Mouse (Mus musculus) lung, adult 2 months (tissue): ENCODE results near the gene Ptpn14. TPM values are rescaled to one million over a fixed set of nuclear protein-coding genes. Genes with fewer than 3 reads are reported as not detected.

ENCODE experiments used
- DNase-seq: peaks from one replicate; pipeline ENCODE4 v3.0.0; 2022
- H3K4me1 ChIP-seq: fragments of 200-500 bp; 2 replicates; pipeline ENCODE4 v1.6.1; 2011; ENCODE audit warnings: low read length; ENCODE audit not compliant: control insufficient read depth, insufficient read depth
- H3K4me3 ChIP-seq: fragments of 200-500 bp; replicated peaks from 2 replicates; pipeline ENCODE3; 2011; ENCODE audit warnings: low read depth, mild to moderate bottlenecking, control low read depth, low read length; ENCODE audit errors: extremely low read depth
- CTCF ChIP-seq: fragments of 200-500 bp; IDR thresholded peaks from 2 replicates; pipeline ENCODE4 v1.5.1; 2011; ENCODE audit warnings: mild to moderate bottlenecking, low read length, control low read depth; ENCODE audit not compliant: insufficient read depth
- POLR2A ChIP-seq: fragments of 200-500 bp; IDR thresholded peaks from 2 replicates; pipeline ENCODE4 v1.6.1; 2011; ENCODE audit warnings: low read depth, mild to moderate bottlenecking, control low read depth, low read length, borderline replicate concordance; ENCODE audit errors: extremely low read depth
- WGBS: fragments of 180-500 bp; shearing (Covaris S2); methylation state at CpG from one replicate; pipeline ENCODE4 v1.1.7; 2018; 5-methylcytosine and 5-hydroxymethylcytosine counted together
- polyA plus RNA-seq: library from polyadenylated mRNA; depleted of rRNA; stranded (reverse); fragments of >200 nt; gene quantifications from 2 replicates; pipeline ENCODE4 v1.2.3, GENCODE M21; 2012

Gene Ptpn14
- polyA plus RNA-seq, 1 experiment = 19.7 TPM

GRCm38 (mm10) chr1:189883531-189884170, 155.6 kb downstream of the Ptpn14 start:
- Histone ChIP-seq H3K4me1 (peaks cover 4% of the 10 kb centered on the region; the same call in 1 of the 2 replicates), H3K4me3 (no peak overlapping the region)
- peak; percentile 32 for TF ChIP-seq CTCF
- no peak for TF ChIP-seq POLR2A
- WGBS = 61% methylated on average over 18 of the region's 18 CpGs
- DNase-seq = no peak

DNA sequence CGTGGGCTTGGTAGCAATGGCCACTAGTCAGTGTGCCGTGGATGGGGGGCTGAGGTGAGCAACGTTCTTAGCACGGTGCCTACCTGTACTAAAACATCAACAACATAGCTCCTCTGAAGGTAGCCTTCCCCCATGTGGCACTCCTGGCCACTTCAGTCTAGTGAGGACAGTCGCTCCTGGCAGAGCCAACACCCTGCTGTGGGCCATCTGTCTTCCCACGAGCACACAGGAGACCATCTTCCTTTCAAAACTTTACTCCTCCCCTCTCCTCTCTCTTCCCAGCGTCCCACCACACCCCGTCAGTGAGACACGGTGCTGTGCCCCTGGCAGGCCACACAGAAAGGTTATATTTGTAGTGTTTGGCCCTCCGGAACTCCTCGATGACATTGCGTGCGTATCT, 156.9 kb downstream of the Ptpn14 start:
- DNase-seq = no peak
- H3K4me1 ChIP-seq = no peaks in the 10 kb centered on the region; the same call in 1 of the 2 replicates
- WGBS = 77% methylated on average over 13 of the region's 13 CpGs
- H3K4me3 ChIP-seq = no peak overlapping the region
- no peak for TF ChIP-seq CTCF
- no peak for TF ChIP-seq POLR2A

- no peak for DNase-seq
- no peaks in the 10 kb centered on the region for H3K4me1 ChIP-seq
- no peak overlapping the region for H3K4me3 ChIP-seq
- TF ChIP-seq CTCF = no peak
- no peak for TF ChIP-seq POLR2A
- 86% methylated on average over 6 of the region's 6 CpGs for WGBS
Measured at GRCm38 (mm10) chr1:189885975-189886374, 157.9 kb downstream of the Ptpn14 start.

DNA sequence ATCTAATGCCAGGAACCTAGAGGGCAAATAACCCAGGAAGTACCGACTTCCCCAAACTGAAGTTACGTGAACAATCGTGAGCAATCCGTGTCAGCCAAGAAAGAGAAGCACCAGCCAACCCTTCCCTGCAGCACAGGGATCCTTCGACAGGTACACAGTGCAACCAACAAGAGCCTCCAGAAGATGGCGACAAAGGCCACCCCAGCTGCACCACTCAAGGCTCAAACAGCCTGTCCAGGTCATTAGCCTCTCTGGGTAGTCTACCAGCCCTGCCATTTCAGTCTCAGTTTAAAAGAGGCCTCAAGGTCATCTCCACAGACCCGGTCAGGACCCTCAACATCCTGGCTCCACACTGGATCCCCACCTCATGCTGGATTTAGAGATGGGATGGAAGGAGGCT, 159.4 kb downstream of the Ptpn14 start:
- TF ChIP-seq POLR2A (no peak), CTCF (peak; percentile 87)
- DNase-seq = peak; percentile 51
- WGBS = 26% methylated on average over 7 of the region's 7 CpGs
- H3K4me3 ChIP-seq = no peak overlapping the region
- H3K4me1 ChIP-seq = no peaks in the 10 kb centered on the region

GRCm38 (mm10) chr1:189888749-189889148, 160.7 kb downstream of the Ptpn14 start:
- no peaks in the 10 kb centered on the region for H3K4me1 ChIP-seq
- TF ChIP-seq POLR2A (no peak), CTCF (no peak)
- no peak overlapping the region for H3K4me3 ChIP-seq
- no peak for DNase-seq
- WGBS = 72% methylated on average over 10 of the region's 10 CpGs

GRCm38 (mm10) chr1:189894191-189894590, 166.1 kb downstream of the Ptpn14 start:
- 94% methylated on average over 9 of the region's 9 CpGs for WGBS
- TF ChIP-seq CTCF (no peak), POLR2A (no peak)
- DNase-seq = no peak
- Histone ChIP-seq H3K4me1 (no peaks in the 10 kb centered on the region), H3K4me3 (no peak overlapping the region)

DNA sequence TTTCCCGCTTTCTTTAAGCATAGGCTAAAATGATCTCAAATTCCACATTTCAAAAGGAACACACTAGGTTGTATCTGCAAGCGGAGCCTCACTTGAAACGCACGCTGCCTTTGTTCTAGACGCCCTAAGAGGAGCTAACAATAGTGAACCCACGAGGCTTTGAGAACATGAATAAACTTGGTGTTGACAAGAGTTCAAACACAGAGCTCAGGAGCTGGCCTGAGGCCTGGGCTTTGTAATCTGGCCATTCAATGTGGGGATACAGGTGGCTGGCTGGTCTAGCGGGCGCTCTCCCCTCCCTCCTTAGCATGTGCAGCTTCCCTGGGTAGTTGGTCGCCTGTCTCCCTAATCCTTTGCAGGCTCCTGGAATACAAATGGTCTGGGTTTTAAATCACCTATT, 169.8 kb downstream of the Ptpn14 start:
- Histone ChIP-seq H3K4me3 (no peak overlapping the region), H3K4me1 (no peaks in the 10 kb centered on the region)
- WGBS = 85% methylated on average over 9 of the region's 9 CpGs
- DNase-seq = no peak
- TF ChIP-seq CTCF = no peak
- TF ChIP-seq POLR2A = no peak

- WGBS = 73% methylated on average over 13 of the region's 13 CpGs
- no peak for DNase-seq
- Histone ChIP-seq H3K4me1 (no peaks in the 10 kb centered on the region), H3K4me3 (no peak overlapping the region)
- TF ChIP-seq CTCF (no peak), POLR2A (no peak)
Measured at GRCm38 (mm10) chr1:189898708-189899107, 170.6 kb downstream of the Ptpn14 start.

- WGBS = 87% methylated on average over 6 of the region's 6 CpGs
- Histone ChIP-seq H3K4me1 (no peaks in the 10 kb centered on the region), H3K4me3 (no peak overlapping the region)
- no peak for DNase-seq
- TF ChIP-seq POLR2A (no peak), CTCF (no peak)
Measured at GRCm38 (mm10) chr1:189899526-189899925, 171.5 kb downstream of the Ptpn14 start.

GRCm38 (mm10) chr1:189902413-189902812, 174.3 kb downstream of the Ptpn14 start:
- 95% methylated on average over 9 of the region's 9 CpGs for WGBS

More at GRCm38 (mm10) chr1:189902413-189902812, 174.3 kb downstream of the Ptpn14 start:
- Histone ChIP-seq H3K4me3 (no peak overlapping the region), H3K4me1 (no peaks in the 10 kb centered on the region)
- DNase-seq = no peak
- TF ChIP-seq CTCF (no peak), POLR2A (no peak)
